ENCODE assay signal across 13 mouse cellular contexts in genomic region chrX:84514650-84515366, GRCm38 (mm10).
DNase-seq lines count a peak whose midpoint lies in the region; ATAC-seq and TF ChIP-seq lines count a peak whose summit lies in the region.
"Had no signal": no experiment of that assay in that cellular context is flagged by ENCODE, and none has a peak within 500 bp of the region (broad histone marks: within the 10 kb centered on the region; RNA-seq: fewer than 3 reads in every experiment).

No protein-coding gene starts in this region.

- no peaks in the 10 kb centered on the region for H3K36me3 ChIP-seq in forebrain, embryonic 11.5 days (ENCODE audit: control insufficient read depth, insufficient read depth, low read length)
- no peaks in the 10 kb centered on the region for H3K36me3 ChIP-seq in lung, embryonic 14.5 days (ENCODE audit: insufficient read depth)
- H3K36me3 ChIP-seq in midbrain, embryonic 13.5 days = no peaks in the 10 kb centered on the region
- H3K36me3 ChIP-seq: kidney, embryonic 15.5 days had no signal

- no peak overlapping the region for H3K4me3 ChIP-seq in forebrain, embryonic 11.5 days (ENCODE audit: low read depth, low read length)
- H3K4me3 ChIP-seq in lung, embryonic 14.5 days (ENCODE audit: low read depth, low read length) = no peak overlapping the region
- H3K4me3 ChIP-seq in midbrain, embryonic 13.5 days (replicated peaks) = no peak overlapping the region
- H3K4me3 ChIP-seq: kidney, embryonic 15.5 days had no signal

- no peaks in the 10 kb centered on the region for H3K27me3 ChIP-seq in forebrain, embryonic 11.5 days (ENCODE audit: control insufficient read depth, insufficient read depth, low read length)
- no peaks in the 10 kb centered on the region for H3K27me3 ChIP-seq in lung, embryonic 14.5 days (ENCODE audit: insufficient read depth, low read length)
- H3K27me3 ChIP-seq in midbrain, embryonic 13.5 days = no peaks in the 10 kb centered on the region
- H3K27me3 ChIP-seq: kidney, embryonic 15.5 days had no signal

- no peaks in the 10 kb centered on the region for H3K9me3 ChIP-seq in forebrain, embryonic 11.5 days (ENCODE audit: control insufficient read depth, low read length)
- no peaks in the 10 kb centered on the region for H3K9me3 ChIP-seq in lung, embryonic 14.5 days (ENCODE audit: low read depth, low read length)
- H3K9me3 ChIP-seq in midbrain, embryonic 13.5 days = no peaks in the 10 kb centered on the region
- H3K9me3 ChIP-seq: kidney, embryonic 15.5 days had no signal

- H3K4me2 ChIP-seq in forebrain, embryonic 11.5 days (ENCODE audit: low read depth, low read length, severe bottlenecking) = no peak overlapping the region
- no peak overlapping the region for H3K4me2 ChIP-seq in lung, embryonic 14.5 days
- no peak overlapping the region for H3K4me2 ChIP-seq in midbrain, embryonic 13.5 days (replicated peaks)
- H3K4me2 ChIP-seq: kidney, embryonic 15.5 days had no signal

- WGBS in forebrain, embryonic 11.5 days = 34% methylated on average over 3 of the region's 3 CpGs
- 33% methylated on average over 3 of the region's 3 CpGs for WGBS in lung, embryonic 14.5 days
- WGBS in midbrain, embryonic 13.5 days = 59% methylated on average over 3 of the region's 3 CpGs

- no peak for TF ChIP-seq CTCF in lung, embryonic 14.5 days (IDR thresholded peaks at IDR 0.05; ENCODE audit: low read depth)

- H3K4me1 ChIP-seq in forebrain, embryonic 11.5 days (replicated peaks; ENCODE audit: control insufficient read depth, insufficient read depth, low read length) = no peaks in the 10 kb centered on the region
- no peaks in the 10 kb centered on the region for H3K4me1 ChIP-seq in lung, embryonic 14.5 days (ENCODE audit: insufficient read depth)
- H3K4me1 ChIP-seq in midbrain, embryonic 13.5 days (replicated peaks) = no peaks in the 10 kb centered on the region
- H3K4me1 ChIP-seq: kidney, embryonic 15.5 days had no signal

- no peak overlapping the region for H3K27ac ChIP-seq in forebrain, embryonic 11.5 days (ENCODE audit: low read depth, low read length)
- no peak overlapping the region for H3K27ac ChIP-seq in lung, embryonic 14.5 days (ENCODE audit: low read depth)
- H3K27ac ChIP-seq in midbrain, embryonic 13.5 days = no peak overlapping the region
- H3K27ac ChIP-seq: kidney, embryonic 15.5 days had no signal

- no peak overlapping the region for H3K9ac ChIP-seq in forebrain, embryonic 11.5 days (ENCODE audit: low read length)
- no peak overlapping the region for H3K9ac ChIP-seq in lung, embryonic 14.5 days
- H3K9ac ChIP-seq in midbrain, embryonic 13.5 days (replicated peaks) = no peak overlapping the region
- H3K9ac ChIP-seq: kidney, embryonic 15.5 days had no signal

- intact Hi-C loops in left cerebral cortex, postnatal 25 days (cut with DNase I) = no loop called here

- peak; percentile 89 for ATAC-seq in forebrain, embryonic 11.5 days (replicated peaks; ENCODE audit: low FRiP score)
- ATAC-seq in lung, embryonic 14.5 days (ENCODE audit: insufficient read depth) = peak; percentile 79
- ATAC-seq in midbrain, embryonic 13.5 days = peak; percentile 60

- DNase-seq in embryo, embryonic 11 days = peak; percentile 7
- DNase-seq in embryo, embryonic 10 days (ENCODE audit: low spot score) = no peak
- DNase-seq in forebrain, embryonic 11.5 days (ENCODE audit: low spot score) = peak; percentile 49
- DNase-seq in lung, embryonic 14.5 days = peak; percentile 78
- DNase-seq in left cerebral cortex, postnatal 25 days (ENCODE audit: low spot score in 2 of 2) = no peak
- no peak for DNase-seq in layer of hippocampus, adult 18-20 months (ENCODE audit: low spot score in 2 of 2)
- DNase-seq in cerebellum, postnatal 4 days (ENCODE audit: low spot score in 2 of 2) = no peak
- DNase-seq: adrenal gland, postnatal 14 days; cerebellum, adult 11 months; liver; right cerebral cortex, postnatal 14 days had no signal

Comparison
In these comparisons a context has a peak if more than half of its experiments do, and no peak if none do; other contexts are left out.
1. DNase-seq: peak in embryo, embryonic 11 days (single experiment), forebrain, embryonic 11.5 days (single experiment) and lung, embryonic 14.5 days (single experiment); none in embryo, embryonic 10 days (single experiment), left cerebral cortex, postnatal 25 days (0 of 2), layer of hippocampus, adult 18-20 months (0 of 2) and cerebellum, postnatal 4 days (0 of 2).
2. Peak in every context shown above with its lines, with median percentiles within 50 percentile points of each other: ATAC-seq.